Mouse (Mus musculus): ENCODE measurements around the gene Serpina5. TPM values are rescaled to one million over a fixed set of nuclear protein-coding genes. Genes with fewer than 3 reads are reported as not detected.

The Serpina5 gene
- polyA plus RNA-seq, 1 experiment from 2014 or later, result 0.18 TPM

GRCm38 (mm10) chr12:104123097-104123496, 22.2 kb downstream of the Serpina5 start:
- Histone ChIP-seq H3K27me3 (replicated peaks; ENCODE audit: control insufficient read depth, insufficient read depth, low read length) (no peaks in the 10 kb centered on the region), H3K36me3 (ENCODE audit: control insufficient read depth, insufficient read depth) (no peaks in the 10 kb centered on the region), H3K4me2 (replicated peaks; ENCODE audit: low read depth) (no peak overlapping the region), H3K4me1 (replicated peaks; ENCODE audit: control insufficient read depth, insufficient read depth, low read length) (no peaks in the 10 kb centered on the region), H3K9me3 (ENCODE audit: control insufficient read depth) (no peaks in the 10 kb centered on the region), H3K4me3 (ENCODE audit: low read depth, low read length) (no peak overlapping the region), H3K27ac (ENCODE audit: low read depth, low read length) (no peak overlapping the region), H3K9ac (ENCODE audit: low read depth, low read length) (no peak overlapping the region)
- TF ChIP-seq CTCF (IDR thresholded peaks at IDR 0.05; ENCODE audit: low read depth), result no peak
- ATAC-seq, result no peak
- 54% methylated on average over 1 of the region's 1 CpGs for WGBS

GRCm38 (mm10) chr12:104123996-104124395, 23.1 kb downstream of the Serpina5 start:
- H3K4me2 ChIP-seq (replicated peaks; ENCODE audit: low read depth), result no peak overlapping the region
- H3K36me3 ChIP-seq (ENCODE audit: control insufficient read depth, insufficient read depth), result no peaks in the 10 kb centered on the region
- H3K9ac ChIP-seq (ENCODE audit: low read depth, low read length), result no peak overlapping the region
- H3K4me1 ChIP-seq (replicated peaks; ENCODE audit: control insufficient read depth, insufficient read depth, low read length), result no peaks in the 10 kb centered on the region
- WGBS, result 67% methylated on average over 2 of the region's 2 CpGs
- no peak for TF ChIP-seq CTCF (IDR thresholded peaks at IDR 0.05; ENCODE audit: low read depth)
- H3K4me3 ChIP-seq (ENCODE audit: low read depth, low read length), result no peak overlapping the region
- H3K27me3 ChIP-seq (replicated peaks; ENCODE audit: control insufficient read depth, insufficient read depth, low read length), result no peaks in the 10 kb centered on the region
- H3K27ac ChIP-seq (ENCODE audit: low read depth, low read length), result no peak overlapping the region
- no peaks in the 10 kb centered on the region for H3K9me3 ChIP-seq (ENCODE audit: control insufficient read depth)
- no peak for ATAC-seq

DNA sequence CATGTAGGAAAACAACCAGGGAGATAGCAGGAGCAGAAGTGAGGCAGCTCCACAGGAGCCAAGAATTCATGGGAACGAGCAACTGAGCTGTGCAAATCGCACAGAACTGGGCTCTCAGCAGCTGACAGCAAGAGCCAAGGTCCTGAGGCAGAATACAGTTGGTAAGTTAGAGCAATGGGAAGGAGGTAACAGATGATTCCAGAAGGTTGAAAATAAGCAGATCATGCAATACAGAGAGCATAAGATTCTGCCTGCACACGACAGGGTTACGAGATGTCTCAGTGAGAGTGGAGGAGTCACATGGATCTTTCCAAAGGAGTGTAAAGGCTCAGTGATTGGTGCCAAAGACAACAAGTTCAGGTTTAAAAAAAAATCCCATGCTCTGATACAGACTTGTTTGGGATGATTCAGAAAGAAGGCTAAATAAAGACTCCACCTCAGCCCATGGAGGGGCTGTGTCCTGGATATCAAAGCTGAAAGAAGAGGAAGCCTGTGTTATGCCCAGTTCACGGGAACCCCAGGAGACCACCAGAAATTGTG, 24.2 kb downstream of the Serpina5 start:
- Histone ChIP-seq H3K9ac (ENCODE audit: low read depth, low read length) (no peak overlapping the region), H3K4me3 (ENCODE audit: low read depth, low read length) (no peak overlapping the region), H3K9me3 (ENCODE audit: control insufficient read depth) (no peaks in the 10 kb centered on the region), H3K27ac (ENCODE audit: low read depth, low read length) (no peak overlapping the region), H3K27me3 (replicated peaks; ENCODE audit: control insufficient read depth, insufficient read depth, low read length) (no peaks in the 10 kb centered on the region), H3K36me3 (ENCODE audit: control insufficient read depth, insufficient read depth) (no peaks in the 10 kb centered on the region), H3K4me1 (replicated peaks; ENCODE audit: control insufficient read depth, insufficient read depth, low read length) (no peaks in the 10 kb centered on the region), H3K4me2 (replicated peaks; ENCODE audit: low read depth) (no peak overlapping the region)
- no peak for ATAC-seq
- TF ChIP-seq CTCF (IDR thresholded peaks at IDR 0.05; ENCODE audit: low read depth), result no peak
- WGBS, result 75% methylated on average over 5 of the region's 5 CpGs

GRCm38 (mm10) chr12:104127696-104128095, 26.8 kb downstream of the Serpina5 start, which contains the start of gene Serpina3b:
Gene Serpina3b (plus strand): TSS chr12:104127996.
- no peak for ATAC-seq
- Histone ChIP-seq H3K27ac (ENCODE audit: low read depth, low read length) (no peak within 1 kb of the TSS), H3K9me3 (ENCODE audit: control insufficient read depth) (no peaks in the 10 kb centered on the region), H3K27me3 (replicated peaks; ENCODE audit: control insufficient read depth, insufficient read depth, low read length) (no peaks in the 10 kb centered on the region), H3K4me1 (replicated peaks; ENCODE audit: control insufficient read depth, insufficient read depth, low read length) (no peaks in the 10 kb centered on the region), H3K4me3 (ENCODE audit: low read depth, low read length) (no peak within 1 kb of the TSS), H3K36me3 (ENCODE audit: control insufficient read depth, insufficient read depth) (no peaks in the 10 kb centered on the region), H3K4me2 (replicated peaks; ENCODE audit: low read depth) (no peak within 1 kb of the TSS), H3K9ac (ENCODE audit: low read depth, low read length) (no peak within 1 kb of the TSS)
- no peak for TF ChIP-seq CTCF (IDR thresholded peaks at IDR 0.05; ENCODE audit: low read depth)
- WGBS, result 58% methylated on average over 5 of the region's 5 CpGs

DNA sequence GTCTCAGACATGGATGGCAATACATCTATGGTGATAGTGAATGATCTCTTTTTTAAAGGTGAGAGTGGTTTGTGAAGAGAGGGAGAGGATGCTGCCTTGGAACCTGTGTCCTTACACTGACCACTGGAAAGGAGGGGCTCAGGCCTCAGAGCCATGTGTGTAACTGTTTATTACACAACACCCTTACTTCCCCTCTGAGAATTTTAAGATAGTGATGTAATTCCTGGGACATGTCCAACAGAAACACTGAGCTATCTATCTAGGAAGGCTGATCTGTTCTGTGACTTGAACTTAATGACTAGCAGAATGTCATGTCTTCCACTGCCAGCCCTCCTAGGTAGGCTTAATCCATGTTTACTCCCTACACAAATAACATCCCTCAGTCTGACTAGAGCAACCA, 30.1 kb downstream of the Serpina5 start:
- Histone ChIP-seq H3K4me1 (replicated peaks; ENCODE audit: control insufficient read depth, insufficient read depth, low read length) (no peaks in the 10 kb centered on the region), H3K4me2 (replicated peaks; ENCODE audit: low read depth) (no peak overlapping the region), H3K36me3 (ENCODE audit: control insufficient read depth, insufficient read depth) (no peaks in the 10 kb centered on the region), H3K9me3 (ENCODE audit: control insufficient read depth) (no peaks in the 10 kb centered on the region), H3K27me3 (replicated peaks; ENCODE audit: control insufficient read depth, insufficient read depth, low read length) (peaks cover 7% of the 10 kb centered on the region; the same call in 1 of the 2 replicates), H3K4me3 (ENCODE audit: low read depth, low read length) (no peak overlapping the region), H3K27ac (ENCODE audit: low read depth, low read length) (no peak overlapping the region), H3K9ac (ENCODE audit: low read depth, low read length) (no peak overlapping the region)
- no peak for ATAC-seq
- TF ChIP-seq CTCF (IDR thresholded peaks at IDR 0.05; ENCODE audit: low read depth), result no peak

GRCm38 (mm10) chr12:104138216-104138615, 37.3 kb downstream of the Serpina5 start:
- Histone ChIP-seq H3K9me3 (ENCODE audit: control insufficient read depth) (no peaks in the 10 kb centered on the region), H3K4me3 (ENCODE audit: low read depth, low read length) (no peak overlapping the region), H3K36me3 (ENCODE audit: control insufficient read depth, insufficient read depth) (no peaks in the 10 kb centered on the region), H3K27me3 (replicated peaks; ENCODE audit: control insufficient read depth, insufficient read depth, low read length) (peaks cover 7% of the 10 kb centered on the region; the same call in 1 of the 2 replicates), H3K4me2 (replicated peaks; ENCODE audit: low read depth) (no peak overlapping the region), H3K4me1 (replicated peaks; ENCODE audit: control insufficient read depth, insufficient read depth, low read length) (no peaks in the 10 kb centered on the region), H3K9ac (ENCODE audit: low read depth, low read length) (no peak overlapping the region), H3K27ac (ENCODE audit: low read depth, low read length) (no peak overlapping the region)
- no peak for TF ChIP-seq CTCF (IDR thresholded peaks at IDR 0.05; ENCODE audit: low read depth)
- 68% methylated on average over 2 of the region's 2 CpGs for WGBS
- ATAC-seq, result no peak
